Mouse (Mus musculus): ENCODE measurements around the gene Wdr5b.

DNA sequence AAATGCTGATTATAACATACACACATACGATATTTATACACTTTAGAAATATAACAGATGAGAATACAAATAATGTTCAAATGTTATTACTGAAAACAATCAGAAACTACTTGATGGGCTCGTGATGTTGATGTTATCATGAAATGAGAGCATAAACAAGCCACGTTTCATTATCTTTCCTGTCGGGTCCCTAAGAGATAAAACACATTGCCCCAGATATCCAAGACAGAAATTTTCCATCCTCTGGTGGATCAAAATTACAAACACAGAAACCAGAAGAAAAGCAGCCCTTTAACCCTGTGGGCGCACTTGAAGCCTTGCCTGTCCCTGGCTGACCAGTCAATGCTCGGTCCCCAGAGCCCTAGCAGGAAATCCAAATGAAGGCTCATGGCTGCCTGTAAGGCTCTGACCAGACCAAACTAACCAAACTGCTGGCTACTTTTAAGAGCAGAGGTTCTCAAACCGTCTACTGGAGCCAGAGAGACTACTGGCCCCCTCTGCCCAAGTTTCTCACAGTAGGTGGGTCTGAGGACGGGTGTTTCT lies 17.0 kb downstream of the Wdr5b start:
- TF ChIP-seq CTCF (IDR thresholded peaks at IDR 0.05; ENCODE audit: extremely low read depth, insufficient read depth, low read length) (no peak), POLR2A (IDR thresholded peaks at IDR 0.05; ENCODE audit: extremely low read depth, insufficient read depth, low read length) (no peak)
